Mouse (Mus musculus) liver, postnatal 0 days (tissue): ENCODE measurements around the gene Atp1a2.

Experiments
- CTCF ChIP-seq: sonication (generic); IDR thresholded peaks from 2 replicates; pipeline ENCODE4 v1.5.1; 2016; ENCODE audit warnings: antibody characterized with exemption, low read depth
- EP300 ChIP-seq: IDR thresholded peaks from 2 replicates; pipeline ENCODE4 v1.6.1; 2016; ENCODE audit warnings: antibody characterized with exemption, low read depth, mild to moderate bottlenecking

DNA sequence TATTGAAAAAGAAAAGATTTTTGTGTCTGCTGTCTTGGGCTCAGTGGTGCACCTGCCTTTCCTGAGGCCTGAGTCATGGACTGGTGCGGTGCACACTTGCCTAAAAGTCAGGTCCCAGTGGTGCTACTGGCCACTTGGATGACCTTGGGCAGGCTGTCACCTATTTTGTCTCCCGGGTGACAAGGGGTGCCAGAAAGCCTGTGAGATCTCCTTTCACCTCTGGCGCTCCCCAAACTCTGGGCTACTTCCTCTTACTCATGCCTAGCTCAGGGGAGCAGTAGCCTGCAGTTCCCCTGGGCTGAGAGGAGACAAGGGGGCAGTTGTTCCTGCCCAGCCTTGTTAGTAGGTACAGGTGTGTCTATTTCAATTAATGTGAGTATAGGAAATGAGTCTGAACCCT lies 4.4 kb upstream of the Atp1a2 start:
- TF ChIP-seq CTCF (no peak), EP300 (no peak)
